Comparison of ENCODE assay signal across 10 mouse cellular contexts in genomic region chr2:173583455-173583854, GRCm38 (mm10). TPM values are rescaled to one million over a fixed set of nuclear protein-coding genes. Genes with fewer than 3 reads are reported as not detected.
A peak's percentile ranks its signal among the peaks of the same experiment; 100 is the strongest.
DNase-seq lines count a peak whose midpoint lies in the region; ATAC-seq and TF ChIP-seq lines count a peak whose summit lies in the region.
"Had no signal": no experiment of that assay in that cellular context is flagged by ENCODE, and none has a peak within 500 bp of the region (broad histone marks: within the 10 kb centered on the region; RNA-seq: fewer than 3 reads in every experiment).

No protein-coding gene starts in this region.

- no peaks in the 10 kb centered on the region for H3K4me1 ChIP-seq in heart, postnatal 0 days (ENCODE audit: control insufficient read depth, insufficient read depth)
- H3K4me1 ChIP-seq in thymus, adult 2 months (replicated peaks; ENCODE audit: control insufficient read depth, insufficient read depth, low read length), result peaks cover 16% of the 10 kb centered on the region

- H3K9me3 ChIP-seq in heart, postnatal 0 days (replicated peaks; ENCODE audit: control insufficient read depth, low read length), result no peaks in the 10 kb centered on the region

- DNase-seq in heart, postnatal 0 days (ENCODE audit: low spot score), result no peak
- no peak for DNase-seq in heart, postnatal 25 days (ENCODE audit: low spot score)
- DNase-seq in thymus, adult 2 months, result peak; percentile 55
- no peak for DNase-seq in thymus, adult 18-20 months
- no peak for DNase-seq in frontal cortex, postnatal 10 days (ENCODE audit: low spot score in 2 of 2)
- DNase-seq in right cerebral cortex, postnatal 4 days, result no peak

- H3K36me3 ChIP-seq in heart, postnatal 0 days (replicated peaks; ENCODE audit: control insufficient read depth, insufficient read depth, low read length), result no peaks in the 10 kb centered on the region
- H3K36me3 ChIP-seq in thymus, adult 2 months (ENCODE audit: control insufficient read depth, insufficient read depth, low read length), result no peaks in the 10 kb centered on the region

- no peak overlapping the region for H3K27ac ChIP-seq in heart, postnatal 0 days (ENCODE audit: low read depth)
- no peak overlapping the region for H3K27ac ChIP-seq in thymus, adult 2 months (ENCODE audit: control insufficient read depth, insufficient read depth, low read length)

- intact Hi-C loops in heart, postnatal 25 days (cut with DNase I), result no loop called here

- H3K9ac ChIP-seq in heart, postnatal 0 days (replicated peaks; ENCODE audit: low read depth, low read length), result no peak overlapping the region

- peak; percentile 48 for TF ChIP-seq CTCF in heart, postnatal 0 days (IDR thresholded peaks at IDR 0.05; ENCODE audit: low read depth)
- no peak for TF ChIP-seq CTCF in thymus, adult 2 months (IDR thresholded peaks at IDR 0.05; ENCODE audit: borderline replicate concordance, control insufficient read depth, extremely low read depth, insufficient read depth, low read length, poor library complexity)

- ATAC-seq in heart, postnatal 0 days (ENCODE audit: insufficient read depth, low read depth), result no peak
- 0 out of 2 replicates have a peak, but pooled peaks have one; percentile 40 for ATAC-seq in erythroblast, adult 5-6 weeks (replicated peaks; ENCODE audit: low FRiP score, poor library complexity, severe bottlenecking)
- 0 out of 2 replicates have a peak, but pooled peaks have one; percentile 28 for ATAC-seq in neutrophil, adult 5-6 weeks (ENCODE audit: extremely low read depth, insufficient number of reproducible peaks, low FRiP score, poor library complexity, severe bottlenecking)

- no peak for TF ChIP-seq POLR2A in thymus, adult 2 months (IDR thresholded peaks at IDR 0.05; ENCODE audit: control insufficient read depth, extremely low read depth, insufficient read depth, low read length, poor library complexity)

- 48% methylated on average over 5 of the region's 5 CpGs for WGBS in heart, postnatal 0 days
- 54% methylated on average over 5 of the region's 5 CpGs for WGBS in thymus, adult 2 months

- peaks cover 28% of the 10 kb centered on the region for H3K27me3 ChIP-seq in heart, postnatal 0 days (ENCODE audit: control insufficient read depth, insufficient read depth, low read length)
- H3K27me3 ChIP-seq in thymus, adult 2 months (ENCODE audit: control insufficient read depth, insufficient read depth, low read length), result peaks cover 7% of the 10 kb centered on the region; the same call in 1 of the 2 replicates

- no peak overlapping the region for H3K4me2 ChIP-seq in heart, postnatal 0 days (ENCODE audit: low read depth, low read length)

- H3K4me3 ChIP-seq in heart, postnatal 0 days (ENCODE audit: low read depth, low read length), result no peak overlapping the region
- H3K4me3 ChIP-seq in thymus, adult 2 months (ENCODE audit: control insufficient read depth, insufficient read depth, low read length), result no peak overlapping the region

- no peak for TF ChIP-seq EP300 in heart, postnatal 0 days (IDR thresholded peaks at IDR 0.05; ENCODE audit: low read depth)

RNA-seq across cellular contexts. Expression of gene Ankrd60, which starts 5.3 kb away (rescaled TPM):
- total RNA-seq in heart, postnatal 0 days (2014; rRNA removed; ENCODE audit: low replicate concordance), result not detected in 2 replicates
- not detected in 2 replicates for polyA plus RNA-seq in heart, postnatal 0 days (2015; fragmentation: Nextera tagmentation; extraction: Ambion mirVana)
- not detected for total RNA-seq in heart, postnatal 25 days (2021)
- polyA plus RNA-seq in thymus, adult 2 months (2012; rRNA removed), result 0.31 TPM in 1 of 2 replicates, not detected in the other
- total RNA-seq in erythroblast, adult 5-6 weeks (2015; ENCODE audit: low replicate concordance), result not detected in 2 replicates
- total RNA-seq in erythroblast, adult 5-6 weeks (2017; ENCODE audit: low replicate concordance), result not detected in 2 replicates
- not detected in 2 replicates for total RNA-seq in neutrophil, adult 5-6 weeks (2017)
- polyA plus RNA-seq: intestine, embryonic 14.5 days; neural tube, embryonic 14.5 days had no signal
